Mouse (Mus musculus) naive thymus-derived CD4-positive, alpha-beta T cell, adult 2 months (primary cell): Measurements from ENCODE around the gene Tesk1.
A peak's percentile ranks its signal among the peaks of the same experiment; 100 is the strongest.

Experiments
- DNase-seq: peaks from one replicate; pipeline ENCODE4 v3.0.0-alpha.2; 2011; ENCODE audit warnings: low read depth

Tesk1 gene

GRCm38 (mm10) chr4:43419801-43420281, 21.9 kb upstream of the Tesk1 start:
- DNase-seq = no peak

DNA sequence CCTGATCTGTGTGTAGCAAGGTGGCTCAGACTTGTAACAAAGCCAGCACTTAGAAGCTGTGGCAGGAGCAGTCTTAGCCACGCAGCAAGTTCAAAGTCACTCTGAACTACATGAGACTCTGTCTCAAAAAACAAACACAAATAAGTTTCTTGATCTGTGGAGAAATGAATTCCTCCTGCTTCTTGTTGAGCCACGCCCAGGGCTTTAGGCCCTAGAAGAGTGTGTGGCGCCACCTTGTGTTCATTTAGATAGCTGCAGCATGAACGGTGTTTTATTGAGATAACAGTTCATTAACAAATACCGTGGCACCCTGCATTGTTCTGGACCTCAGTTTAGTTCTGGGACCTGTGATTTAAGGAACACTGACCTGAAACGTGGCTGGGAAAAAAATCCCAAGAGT, 21.4 kb upstream of the Tesk1 start:
- peak; percentile 82 for DNase-seq

DNA sequence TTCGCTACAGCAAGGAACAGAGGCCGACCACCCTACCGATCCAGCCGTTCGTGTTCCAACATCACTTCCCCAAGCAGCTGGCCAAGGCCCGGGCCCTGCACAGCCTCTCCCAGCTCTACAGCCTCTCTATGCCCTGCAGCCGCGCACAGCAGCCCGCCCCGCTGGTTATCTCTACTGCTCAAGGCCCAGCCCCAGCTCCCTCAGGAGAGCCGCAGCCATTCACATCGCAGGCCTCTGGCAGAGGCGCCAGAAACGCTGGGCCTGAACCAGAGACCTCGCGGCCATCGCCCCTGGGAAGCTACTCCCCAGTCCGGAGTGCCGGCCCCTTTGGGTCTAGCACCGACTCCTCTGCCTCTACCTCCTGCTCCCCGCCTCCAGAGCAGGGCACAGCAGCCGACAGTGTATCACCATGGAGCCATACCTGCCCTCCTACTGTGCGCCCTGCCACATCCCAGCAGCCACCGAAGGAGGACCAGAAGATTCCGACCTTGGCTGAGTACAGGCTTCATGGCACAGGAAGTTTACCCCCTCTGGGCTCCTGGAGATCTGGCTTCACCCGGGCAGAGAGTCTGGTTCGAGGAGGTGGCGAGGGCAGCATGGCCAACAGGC, 20.0 kb upstream of the Tesk1 start:
- DNase-seq = no peak

- no peak for DNase-seq
These were observed 18.3 kb upstream of the Tesk1 start for GRCm38 (mm10) chr4:43423267-43423934.

DNA sequence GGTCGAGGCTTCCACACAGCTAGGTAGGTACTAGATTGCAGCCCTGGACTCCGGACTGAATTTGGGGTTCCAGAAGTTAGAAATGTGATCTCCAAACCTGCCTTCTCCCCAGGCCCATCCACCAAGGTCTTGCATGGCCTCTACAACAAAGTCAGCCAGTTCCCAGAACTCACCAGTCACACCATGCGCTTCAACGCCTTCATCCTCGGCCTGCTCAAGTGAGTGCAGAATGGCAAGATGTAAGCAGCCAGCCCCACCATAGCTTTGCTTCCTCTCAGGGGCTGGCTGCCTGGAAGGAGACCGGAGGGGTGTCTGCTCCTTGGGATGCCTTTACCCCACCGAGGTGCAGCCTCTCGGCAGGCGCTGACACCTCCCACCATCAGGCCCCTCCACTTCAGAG, 17.7 kb upstream of the Tesk1 start:
- DNase-seq = no peak

GRCm38 (mm10) chr4:43425197-43425596, 16.5 kb upstream of the Tesk1 start:
- no peak for DNase-seq

GRCm38 (mm10) chr4:43425648-43426380, 15.9 kb upstream of the Tesk1 start:
- DNase-seq = no peak

DNA sequence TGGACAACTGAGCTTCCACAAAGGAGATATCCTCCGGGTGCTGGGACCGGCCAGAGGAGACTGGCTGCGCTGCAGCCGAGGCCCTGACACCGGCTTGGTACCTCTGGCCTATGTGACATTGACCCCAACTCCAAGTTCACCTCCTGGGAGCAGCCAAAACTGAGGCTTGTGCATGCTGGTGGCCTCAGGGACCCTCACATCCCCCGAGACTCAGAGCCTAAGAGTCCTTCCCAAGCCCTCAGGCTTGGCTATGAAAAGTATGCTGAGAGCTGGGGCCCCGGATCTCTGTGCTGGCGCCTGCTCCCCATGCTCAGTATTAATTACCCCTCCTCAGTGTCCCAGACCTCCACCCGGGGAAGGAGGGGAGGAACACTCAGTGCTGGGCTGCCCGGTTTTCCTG, 15.3 kb upstream of the Tesk1 start:
- DNase-seq = no peak

DNA sequence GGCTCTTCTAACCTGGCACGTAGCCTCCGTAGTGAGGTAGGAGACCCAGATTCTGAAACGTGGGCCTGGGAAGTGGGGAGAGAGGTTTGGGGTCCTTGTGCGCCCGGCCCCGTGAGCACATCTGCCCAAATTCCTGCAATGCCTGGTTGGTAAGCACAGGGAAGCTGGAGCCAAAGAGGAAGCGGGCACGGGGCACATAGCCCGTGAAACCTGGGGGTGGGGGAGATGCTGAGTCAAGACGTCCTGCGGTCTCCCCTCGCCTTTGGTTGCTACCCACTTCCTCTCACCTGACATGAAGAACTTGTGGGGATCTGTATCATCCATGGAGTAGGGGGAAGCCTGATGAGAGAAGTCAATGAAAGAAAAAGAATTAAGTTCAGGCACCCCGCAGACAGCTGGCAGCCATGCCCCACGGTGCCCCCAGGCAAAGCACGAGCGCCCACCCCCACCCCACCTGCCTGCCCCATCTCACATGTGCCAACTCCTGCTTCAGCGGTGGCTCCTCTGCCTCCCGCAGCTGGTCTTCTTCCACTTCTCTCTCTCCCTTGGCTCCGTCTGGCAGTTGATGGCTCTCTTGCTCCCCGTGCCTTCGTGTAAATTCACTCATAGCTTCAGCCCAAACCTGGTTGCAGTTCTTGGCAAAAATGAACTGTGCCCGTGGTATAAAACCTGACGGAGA, 14.1 kb upstream of the Tesk1 start:
- peak; percentile 80 for DNase-seq

- no peak for DNase-seq
These were observed 13.4 kb upstream of the Tesk1 start for GRCm38 (mm10) chr4:43428180-43428861.

- no peak for DNase-seq
These were observed 12.8 kb upstream of the Tesk1 start, which contains the start of gene Fam166b for GRCm38 (mm10) chr4:43428946-43429345. Gene Fam166b (minus strand): TSS chr4:43429134.

GRCm38 (mm10) chr4:43431690-43432089, 10.0 kb upstream of the Tesk1 start:
- peak; percentile 90 for DNase-seq

DNA sequence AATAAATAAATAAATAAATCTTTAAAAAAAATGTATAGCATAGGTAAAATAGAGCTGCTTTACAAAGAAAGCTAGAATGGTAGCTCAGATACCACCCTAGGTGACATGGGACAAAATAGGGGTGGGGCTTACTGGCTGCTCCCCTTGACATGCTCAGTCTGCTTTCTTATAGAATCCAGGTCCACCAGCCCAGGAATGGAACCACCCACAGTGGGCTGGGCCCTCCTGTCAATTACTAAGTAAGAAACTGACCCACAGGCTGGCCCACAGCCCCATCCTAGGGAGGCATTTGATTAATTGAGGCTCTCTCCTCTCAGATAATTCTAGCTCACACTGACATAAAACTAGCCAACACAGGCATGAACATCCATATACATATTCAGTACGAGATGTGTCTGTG, 8.9 kb upstream of the Tesk1 start:
- DNase-seq = no peak

DNA sequence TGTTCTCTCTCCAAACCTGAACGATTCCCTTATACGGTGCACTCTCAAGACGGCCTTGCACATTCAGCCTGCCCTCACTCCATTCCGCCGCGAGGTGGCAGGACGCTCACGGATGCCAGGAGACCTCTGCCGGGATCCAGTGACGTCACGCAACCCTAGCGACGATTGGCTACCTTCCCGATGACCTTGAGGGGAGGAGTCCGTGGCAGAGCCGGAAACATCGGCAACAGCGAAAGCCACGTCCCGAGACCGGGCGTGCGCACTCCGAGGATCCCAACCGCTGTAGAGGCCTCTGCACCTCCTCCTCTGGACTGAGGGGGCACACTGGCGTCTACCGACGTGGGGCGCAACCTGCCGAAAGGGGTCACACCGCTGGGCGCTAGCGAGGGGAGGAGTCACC, 305 bp downstream of the Tesk1 start:
- peak; percentile 100 for DNase-seq

DNA sequence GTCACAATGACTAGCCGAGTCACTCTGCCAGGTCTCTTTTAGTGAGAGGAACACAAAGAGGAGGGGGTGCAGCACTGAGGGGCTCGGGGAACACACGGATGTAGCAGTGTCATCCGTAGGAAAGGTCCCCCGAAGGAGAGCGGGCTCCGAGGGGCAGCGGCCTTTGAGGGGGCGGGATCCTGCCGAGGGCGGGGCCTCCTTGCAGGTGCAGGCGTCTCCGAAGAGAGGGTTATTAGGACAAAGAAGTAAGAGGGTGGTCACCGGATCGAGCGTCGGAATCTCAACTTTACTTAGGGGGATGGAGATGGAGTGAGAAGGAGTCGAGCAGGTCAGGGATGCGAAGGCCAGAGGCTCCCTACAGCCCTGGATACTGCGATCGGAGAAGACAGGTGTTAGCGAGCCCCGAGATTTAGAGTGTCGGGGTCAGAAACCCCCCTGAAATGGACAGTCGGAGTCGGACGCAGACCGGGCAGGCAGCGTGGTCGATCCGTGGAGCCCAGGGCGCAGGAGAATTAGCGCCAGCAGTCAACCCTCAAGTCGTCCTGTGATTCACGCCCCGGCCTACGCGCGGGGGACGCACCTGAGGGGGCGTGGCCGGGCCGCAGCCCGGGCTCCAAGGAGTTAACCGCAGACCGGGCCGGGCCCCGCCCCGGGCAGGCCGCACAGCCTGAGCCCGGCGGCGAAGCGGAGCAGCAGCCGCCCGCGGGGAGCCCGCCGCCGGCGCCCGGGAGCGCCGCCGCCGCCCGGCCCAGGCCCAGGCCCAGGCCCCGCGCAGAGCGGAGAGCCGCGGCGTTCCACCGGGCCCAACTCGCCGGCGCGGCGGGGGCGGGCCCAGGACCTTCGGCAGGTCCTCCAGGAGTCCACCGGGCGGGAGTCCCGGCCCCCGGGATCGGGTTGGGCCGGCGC, 970 bp downstream of the Tesk1 start:
- peak; percentile 81 for DNase-seq

- DNase-seq = peak; percentile 53
These were observed 1.8 kb downstream of the Tesk1 start for GRCm38 (mm10) chr4:43443511-43443910.

- DNase-seq = no peak
These were observed 5.5 kb downstream of the Tesk1 start for GRCm38 (mm10) chr4:43447251-43447650.

DNA sequence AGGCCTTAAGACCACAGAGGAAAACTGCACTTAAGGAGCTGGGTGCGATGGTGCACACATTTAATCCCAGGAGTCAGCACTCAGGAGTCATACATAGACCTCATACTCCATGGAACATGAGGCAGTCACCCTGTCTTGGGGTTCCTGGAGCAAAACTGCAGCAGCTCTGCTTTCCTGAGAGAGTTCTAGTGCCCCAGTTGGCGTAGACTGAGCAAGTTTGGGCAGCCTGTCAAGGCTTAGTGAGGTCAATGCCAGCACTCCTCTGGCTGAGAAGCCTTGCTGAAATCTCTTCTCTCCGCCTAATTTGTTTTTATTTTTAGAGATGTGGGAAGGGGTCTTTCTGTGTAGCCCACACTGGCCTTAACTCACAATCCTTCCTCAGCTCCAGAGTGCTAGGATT, 6.8 kb downstream of the Tesk1 start:
- no peak for DNase-seq

GRCm38 (mm10) chr4:43452315-43452714, 10.6 kb downstream of the Tesk1 start:
- no peak for DNase-seq

DNA sequence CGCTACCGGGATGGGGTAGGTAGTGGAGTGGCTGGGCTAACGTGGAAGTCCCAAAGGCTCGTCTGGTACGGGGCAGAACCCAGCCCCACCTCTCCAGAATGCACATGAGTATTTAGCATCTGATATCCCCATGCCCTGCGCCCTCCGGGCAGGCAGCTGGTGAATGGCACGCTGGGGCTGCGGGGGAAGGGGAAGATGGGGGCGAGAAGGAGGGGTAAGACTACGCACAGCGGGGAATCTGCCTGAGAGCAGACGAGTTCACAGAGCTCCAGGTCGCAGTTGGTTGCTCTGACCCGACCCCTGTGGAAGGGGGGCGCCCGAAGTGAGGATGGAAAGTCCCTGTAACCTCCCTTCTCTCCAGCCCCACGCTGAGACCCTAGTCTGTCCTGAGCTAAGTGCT, 11.7 kb downstream of the Tesk1 start:
- DNase-seq = peak; percentile 45
